ENCODE assay signal across 31 mouse cellular contexts in the genomic region with DNA sequence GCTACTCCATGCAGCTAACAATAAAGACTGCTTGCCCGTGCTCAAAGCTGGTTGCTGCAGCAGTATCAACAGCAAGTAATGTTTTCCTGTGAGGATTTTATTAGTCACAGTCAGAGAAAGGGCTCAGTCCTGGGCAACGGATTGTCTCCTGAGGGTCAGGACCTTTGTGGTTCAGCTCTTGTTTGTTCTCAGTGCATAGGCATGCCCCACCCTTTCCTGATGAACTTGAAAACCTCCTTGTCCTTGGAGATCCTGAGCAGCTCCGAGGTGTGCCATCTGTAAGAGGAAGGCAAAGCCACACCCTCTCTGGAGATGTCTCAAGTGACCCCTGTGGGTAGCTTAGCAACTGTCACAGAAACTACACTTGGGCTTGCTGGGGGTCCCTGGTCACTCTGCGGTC. TPM values are rescaled to one million over a fixed set of nuclear protein-coding genes. Genes with fewer than 3 reads are reported as not detected.
DNase-seq lines count a peak whose midpoint lies in the region; ATAC-seq and TF ChIP-seq lines count a peak whose summit lies in the region.
"Had no signal": no experiment of that assay in that cellular context is flagged by ENCODE, and none has a peak within 500 bp of the region (broad histone marks: within the 10 kb centered on the region; RNA-seq: fewer than 3 reads in every experiment).

No protein-coding gene starts in this region.

- peaks cover 30% of the 10 kb centered on the region; the same call in 1 of the 2 replicates for H3K27me3 ChIP-seq in heart, postnatal 0 days (ENCODE audit: control insufficient read depth, insufficient read depth, low read length)
- peaks cover 2% of the 10 kb centered on the region; the same call in 1 of the 2 replicates for H3K27me3 ChIP-seq in heart, adult 2 months (ENCODE audit: control insufficient read depth, insufficient read depth, low read length)
- H3K27me3 ChIP-seq in Patski, result peaks cover 9% of the 10 kb centered on the region
- H3K27me3 ChIP-seq in stomach, postnatal 0 days (ENCODE audit: control insufficient read depth, insufficient read depth, low read length), result no peaks in the 10 kb centered on the region

- no peaks in the 10 kb centered on the region for H3K4me1 ChIP-seq in heart, postnatal 0 days (ENCODE audit: control insufficient read depth, insufficient read depth)
- no peaks in the 10 kb centered on the region for H3K4me1 ChIP-seq in heart, adult 2 months (ENCODE audit: control insufficient read depth, insufficient read depth, low read length)
- H3K4me1 ChIP-seq in stomach, postnatal 0 days (replicated peaks; ENCODE audit: control insufficient read depth, insufficient read depth), result no peaks in the 10 kb centered on the region
- H3K4me1 ChIP-seq: embryonic facial prominence, embryonic 10.5 days; embryonic facial prominence, embryonic 13.5 days; forebrain, embryonic 12.5 days; hindbrain, embryonic 12.5 days had no signal

- WGBS in heart, postnatal 0 days, result 35% methylated on average over 4 of the region's 4 CpGs
- WGBS in heart, adult 2 months, result 26% methylated on average over 4 of the region's 4 CpGs
- 30% methylated on average over 4 of the region's 4 CpGs for WGBS in stomach, postnatal 0 days

- H3K9ac ChIP-seq in heart, postnatal 0 days (replicated peaks; ENCODE audit: low read depth, low read length), result no peak overlapping the region
- H3K9ac ChIP-seq in heart, adult 2 months (ENCODE audit: low read depth, low read length), result no peak overlapping the region
- H3K9ac ChIP-seq in stomach, postnatal 0 days (ENCODE audit: low read length), result no peak overlapping the region
- H3K9ac ChIP-seq: embryonic facial prominence, embryonic 13.5 days; forebrain, embryonic 12.5 days; forebrain, embryonic 15.5 days; heart, embryonic 13.5 days; hindbrain, embryonic 12.5 days; intestine, embryonic 15.5 days had no signal

- POLR2A ChIA-PET in Patski (lab: Charles Lee), result interaction anchor here (0.6 kb wide), 1 partner anchor 991 kb away, joined by 3 read pairs; no protein-coding TSS in a partner anchor

- in situ Hi-C loops in Patski (cut with MboI; ENCODE audit: low pct_unique_long_range_greater_than_20kb), result no loop called here

- no peak for TF ChIP-seq EP300 in heart, postnatal 0 days (IDR thresholded peaks at IDR 0.05; ENCODE audit: low read depth)
- no peak for TF ChIP-seq EP300 in heart, adult 2 months (IDR thresholded peaks at IDR 0.05; ENCODE audit: insufficient read depth, low read depth, low read length)
- no peak for TF ChIP-seq EP300 in stomach, postnatal 0 days (optimal IDR thresholded peaks at IDR 0.05)

- H3K9me3 ChIP-seq in heart, postnatal 0 days (replicated peaks; ENCODE audit: control insufficient read depth, low read length), result no peaks in the 10 kb centered on the region
- H3K9me3 ChIP-seq in stomach, postnatal 0 days (ENCODE audit: control insufficient read depth, low read length), result no peaks in the 10 kb centered on the region
- H3K9me3 ChIP-seq: embryonic facial prominence, embryonic 10.5 days; embryonic facial prominence, embryonic 13.5 days; forebrain, embryonic 12.5 days; forebrain, embryonic 15.5 days; G1E; heart, embryonic 10.5 days; heart, embryonic 13.5 days; hindbrain, embryonic 12.5 days; intestine, embryonic 15.5 days had no signal

- no peak for DNase-seq in heart, postnatal 0 days (ENCODE audit: low spot score)
- no peak for DNase-seq in heart, adult 2 months
- peak; percentile 40 for DNase-seq in lung, postnatal 36 days
- DNase-seq in lung, postnatal 14 days, result no peak
- DNase-seq in Patski (ENCODE audit: low read depth, low spot score), result no peak
- DNase-seq in stomach, postnatal 0 days (ENCODE audit: low spot score), result peak; percentile 20
- DNase-seq in yolk sac, embryonic 10.5 days (ENCODE audit: low spot score), result no peak
- DNase-seq: adrenal gland, adult 8-10 months; adrenal gland, postnatal 25 days; cerebellum, adult 11-12 months; cerebellum, adult 8-10 months; cerebellum, postnatal 10 days; cerebellum, postnatal 36 days; embryo, embryonic 11 days; gastrocnemius, postnatal 25 days; heart, adult 18-20 months had no signal

- H3K36me3 ChIP-seq in heart, postnatal 0 days (replicated peaks; ENCODE audit: control insufficient read depth, insufficient read depth, low read length), result no peaks in the 10 kb centered on the region
- no peaks in the 10 kb centered on the region for H3K36me3 ChIP-seq in heart, adult 2 months (ENCODE audit: control insufficient read depth, insufficient read depth, low read length)
- H3K36me3 ChIP-seq in stomach, postnatal 0 days (ENCODE audit: control insufficient read depth, insufficient read depth, low read length), result no peaks in the 10 kb centered on the region
- H3K36me3 ChIP-seq: embryonic facial prominence, embryonic 10.5 days; embryonic facial prominence, embryonic 13.5 days; forebrain, embryonic 12.5 days; forebrain, embryonic 15.5 days; G1E; heart, embryonic 10.5 days; heart, embryonic 13.5 days; hindbrain, embryonic 12.5 days; intestine, embryonic 15.5 days had no signal

- intact Hi-C loops in heart, adult 2 months (cut with DNase I), result no loop called here

- H3K79me2 ChIP-seq in heart, adult 2 months (replicated peaks; ENCODE audit: control insufficient read depth, insufficient read depth, low read length), result no peaks in the 10 kb centered on the region

- CTCF ChIA-PET in Patski (lab: Charles Lee), result no interaction called here

- TF ChIP-seq POLR2A in heart, adult 2 months (IDR thresholded peaks at IDR 0.05; ENCODE audit: insufficient read depth, low read depth, low read length), result no peak

- no peak overlapping the region for H3K4me3 ChIP-seq in heart, postnatal 0 days (ENCODE audit: low read depth, low read length)
- no peak overlapping the region for H3K4me3 ChIP-seq in heart, adult 2 months
- no peak overlapping the region for H3K4me3 ChIP-seq in stomach, postnatal 0 days (ENCODE audit: low read depth, low read length)
- H3K4me3 ChIP-seq: embryonic facial prominence, embryonic 10.5 days; embryonic facial prominence, embryonic 13.5 days; erythroblast, embryonic 14.5 days; forebrain, embryonic 12.5 days; forebrain, embryonic 15.5 days; heart, embryonic 10.5 days; heart, embryonic 13.5 days; hindbrain, embryonic 12.5 days; intestine, embryonic 15.5 days had no signal

- H3K27ac ChIP-seq in heart, postnatal 0 days (ENCODE audit: low read depth), result no peak overlapping the region
- H3K27ac ChIP-seq in heart, adult 2 months, result no peak overlapping the region
- no peak overlapping the region for H3K27ac ChIP-seq in stomach, postnatal 0 days (replicated peaks)
- H3K27ac ChIP-seq: embryonic facial prominence, embryonic 10.5 days; embryonic facial prominence, embryonic 13.5 days; forebrain, embryonic 12.5 days; forebrain, embryonic 15.5 days; heart, embryonic 10.5 days; heart, embryonic 13.5 days; hindbrain, embryonic 12.5 days; intestine, embryonic 15.5 days had no signal

- H3K4me2 ChIP-seq in heart, postnatal 0 days (ENCODE audit: low read depth, low read length), result no peak overlapping the region
- H3K4me2 ChIP-seq in stomach, postnatal 0 days (replicated peaks; ENCODE audit: low read depth), result no peak overlapping the region
- H3K4me2 ChIP-seq: embryonic facial prominence, embryonic 13.5 days; forebrain, embryonic 12.5 days; forebrain, embryonic 15.5 days; heart, embryonic 13.5 days; hindbrain, embryonic 12.5 days; intestine, embryonic 15.5 days had no signal

- peak; percentile 14; the same call in 1 of the 2 replicates for ATAC-seq in heart, postnatal 0 days (ENCODE audit: insufficient read depth, low read depth)
- peak; percentile 19 for ATAC-seq in Patski
- ATAC-seq in stomach, postnatal 0 days (ENCODE audit: low FRiP score, low TSS enrichment), result peak; percentile 65
- ATAC-seq in megakaryocyte progenitor cell, adult 5-6 weeks (replicated peaks; ENCODE audit: poor library complexity), result no peak
- ATAC-seq: CD4-positive, CD25-positive, alpha-beta regulatory T cell, adult 4 months; forebrain, embryonic 15.5 days; hindbrain, embryonic 16.5 days; intestine, embryonic 15.5 days had no signal

- no peak for TF ChIP-seq CTCF in heart, postnatal 0 days (IDR thresholded peaks at IDR 0.05; ENCODE audit: low read depth)
- TF ChIP-seq CTCF in heart, adult 2 months (IDR thresholded peaks at IDR 0.05), result no peak
- no peak for TF ChIP-seq CTCF in Patski (IDR thresholded peaks at IDR 0.05)
- TF ChIP-seq CTCF in stomach, postnatal 0 days (IDR thresholded peaks at IDR 0.05; ENCODE audit: low read depth), result no peak

RNA-seq across cellular contexts. Expression of gene Hrk, which starts 3.8 kb away (rescaled TPM):
- 0.04 TPM in 1 of 2 replicates, not detected in the other for total RNA-seq in heart, postnatal 0 days (2014; rRNA removed; ENCODE audit: low replicate concordance)
- 0.11 and 0.19 TPM in 2 replicates for polyA plus RNA-seq in heart, postnatal 0 days (2015; fragmentation: Nextera tagmentation; extraction: Ambion mirVana)
- total RNA-seq in heart, adult 2 months (2021), result under 1 TPM; 0.50 TPM
- 0.20 and 0.53 TPM in 2 replicates for polyA plus RNA-seq in heart, adult 2 months (2012; rRNA removed)
- polyA plus RNA-seq in Patski (2021), result 0.14 TPM
- 0.18 and 0.41 TPM in 2 replicates for polyA plus RNA-seq in stomach, postnatal 0 days (2015; fragmentation: Nextera tagmentation; extraction: Ambion mirVana)
- total RNA-seq in megakaryocyte progenitor cell, adult 5-6 weeks (2015), result not detected in 2 replicates
- not detected in 2 replicates for total RNA-seq in megakaryocyte progenitor cell, adult 5-6 weeks (2017)
- total RNA-seq: hematopoietic stem cell, adult 5-6 weeks had no signal
- polyA plus RNA-seq: C2C12; CD4-positive, CD25-positive, alpha-beta regulatory T cell, adult 4 months; erythroblast, embryonic 14.5 days; G1E; heart, embryonic 10.5 days; heart, embryonic 13.5 days had no signal

RNA-seq across cellular contexts. Expression of gene Fbxw8, which starts 5.4 kb away (rescaled TPM):
- total RNA-seq in heart, postnatal 0 days (2014; rRNA removed; ENCODE audit: low replicate concordance), result 49.7 and 66.9 TPM in 2 replicates
- polyA plus RNA-seq in heart, postnatal 0 days (2015; fragmentation: Nextera tagmentation; extraction: Ambion mirVana), result 15.5 and 16.5 TPM in 2 replicates
- 10 to 100 TPM; 36.8 to 39.2 TPM for total RNA-seq in heart, adult 2 months (2021)
- 35.1 and 46.8 TPM in 2 replicates for polyA plus RNA-seq in heart, adult 2 months (2012; rRNA removed)
- 73.1 TPM for polyA plus RNA-seq in Patski (2021)
- polyA plus RNA-seq in stomach, postnatal 0 days (2015; fragmentation: Nextera tagmentation; extraction: Ambion mirVana), result 14.0 and 14.2 TPM in 2 replicates
- total RNA-seq in megakaryocyte progenitor cell, adult 5-6 weeks (2015), result 12.4 and 13.6 TPM in 2 replicates
- total RNA-seq in megakaryocyte progenitor cell, adult 5-6 weeks (2017), result 20.1 and 24.5 TPM in 2 replicates

Comparison
In these comparisons a context has a peak if more than half of its experiments do, and no peak if none do; other contexts are left out.
1. DNase-seq: peak in lung, postnatal 36 days (single experiment) and stomach, postnatal 0 days (single experiment); none in heart, postnatal 0 days (single experiment), heart, adult 2 months (0 of 2), lung, postnatal 14 days (single experiment), Patski (single experiment) and yolk sac, embryonic 10.5 days (single experiment).